Mouse (Mus musculus) left cerebral cortex, postnatal 4 days (tissue): ENCODE measurements around the gene Mllt3. TPM values are rescaled to one million over a fixed set of nuclear protein-coding genes. Genes with fewer than 3 reads are reported as not detected.

Experiments
- DNase-seq: peaks from one replicate; pipeline ENCODE4 v3.0.0-alpha.2; 2022
- intact Hi-C: fragments of 180-260 bp; cut with DNase I; formaldehyde crosslinking; loops from one replicate; pipeline ENCODE4 v1.15.1; 2025
- total RNA-seq, 2 experiments: library from RNA; stranded (reverse); gene quantifications; 2 replicates each; pipeline ENCODE4 v1.2.3; 2021

The Mllt3 gene
- total RNA-seq, 2 experiments from 2014 or later, result 67.9 to 74.0 TPM

- no peak for DNase-seq
These were observed 140.2 kb downstream of the Mllt3 start for GRCm38 (mm10) chr4:87893012-87893411.

GRCm38 (mm10) chr4:87883225-87883875 lies 149.8 kb downstream of the Mllt3 start:
- intact Hi-C loops, result no loop called here
- DNase-seq, result peak; percentile 48

More at GRCm38 (mm10) chr4:87893012-87893411, 140.2 kb downstream of the Mllt3 start:
- intact Hi-C loops, result no loop called here

GRCm38 (mm10) chr4:87881995-87882394 lies 151.2 kb downstream of the Mllt3 start:
- intact Hi-C loops, result no loop called here
- DNase-seq, result no peak

- no peak for DNase-seq
- intact Hi-C loops, result no loop called here
These were observed 151.6 kb downstream of the Mllt3 start for GRCm38 (mm10) chr4:87881583-87881982.

GRCm38 (mm10) chr4:87880297-87880696 lies 152.9 kb downstream of the Mllt3 start:
- DNase-seq, result no peak
- intact Hi-C loops, result no loop called here

- intact Hi-C loops, result no loop called here
- no peak for DNase-seq
These were observed 154.5 kb downstream of the Mllt3 start for GRCm38 (mm10) chr4:87878701-87879100.

GRCm38 (mm10) chr4:87870563-87870962 lies 162.6 kb downstream of the Mllt3 start:
- intact Hi-C loops, result no loop called here
- DNase-seq, result no peak

- no peak for DNase-seq
These were observed 166.6 kb downstream of the Mllt3 start for GRCm38 (mm10) chr4:87866564-87866963.

GRCm38 (mm10) chr4:87865848-87866247 lies 167.3 kb downstream of the Mllt3 start:
- intact Hi-C loops, result no loop called here
- no peak for DNase-seq

More at GRCm38 (mm10) chr4:87866564-87866963, 166.6 kb downstream of the Mllt3 start:
- intact Hi-C loops, result no loop called here

GRCm38 (mm10) chr4:87865041-87865440 lies 168.1 kb downstream of the Mllt3 start:
- DNase-seq, result no peak
- intact Hi-C loops, result no loop called here

GRCm38 (mm10) chr4:87863212-87863611 lies 170.0 kb downstream of the Mllt3 start:
- no peak for DNase-seq
- intact Hi-C loops, result no loop called here

GRCm38 (mm10) chr4:87860723-87861122 lies 172.4 kb downstream of the Mllt3 start:
- intact Hi-C loops, result no loop called here

GRCm38 (mm10) chr4:87859148-87859547 lies 174.0 kb downstream of the Mllt3 start:
- intact Hi-C loops, result no loop called here
- no peak for DNase-seq

More at GRCm38 (mm10) chr4:87860723-87861122, 172.4 kb downstream of the Mllt3 start:
- no peak for DNase-seq

GRCm38 (mm10) chr4:87857982-87858381 lies 175.2 kb downstream of the Mllt3 start:
- intact Hi-C loops, result no loop called here

GRCm38 (mm10) chr4:87852461-87852860 lies 180.7 kb downstream of the Mllt3 start:
- DNase-seq, result no peak
- intact Hi-C loops, result no loop called here

More at GRCm38 (mm10) chr4:87857982-87858381, 175.2 kb downstream of the Mllt3 start:
- no peak for DNase-seq

- no peak for DNase-seq
- intact Hi-C loops, result no loop called here
These were observed 183.1 kb downstream of the Mllt3 start for GRCm38 (mm10) chr4:87850051-87850450.

- DNase-seq, result no peak
- intact Hi-C loops, result no loop called here
These were observed 188.4 kb downstream of the Mllt3 start for GRCm38 (mm10) chr4:87844668-87845210.

GRCm38 (mm10) chr4:87840210-87840910 lies 192.8 kb downstream of the Mllt3 start:
- DNase-seq, result no peak
- intact Hi-C loops, result no loop called here

GRCm38 (mm10) chr4:87838716-87839115 lies 194.4 kb downstream of the Mllt3 start:
- intact Hi-C loops, result no loop called here
- no peak for DNase-seq

GRCm38 (mm10) chr4:87837471-87838361 lies 195.4 kb downstream of the Mllt3 start:
- DNase-seq, result no peak
- intact Hi-C loops, result no loop called here

GRCm38 (mm10) chr4:87836257-87836656 lies 196.9 kb downstream of the Mllt3 start:
- DNase-seq, result no peak
- intact Hi-C loops, result no loop called here
